Comparison of ENCODE assay signal across 13 mouse cellular contexts in genomic region chr14:118716372-118717312, GRCm38 (mm10). TPM values are rescaled to one million over a fixed set of nuclear protein-coding genes. Genes with fewer than 3 reads are reported as not detected.
DNase-seq lines count a peak whose midpoint lies in the region; ATAC-seq and TF ChIP-seq lines count a peak whose summit lies in the region.
"Had no signal": no experiment of that assay in that cellular context is flagged by ENCODE, and none has a peak within 500 bp of the region (broad histone marks: within the 10 kb centered on the region; RNA-seq: fewer than 3 reads in every experiment).

No protein-coding gene starts in this region.

- H3K9ac ChIP-seq in liver, postnatal 0 days (replicated peaks) = no peak overlapping the region
- H3K9ac ChIP-seq: embryonic facial prominence, embryonic 12.5 days; limb, embryonic 15.5 days had no signal

- H3K9me3 ChIP-seq in liver, postnatal 0 days (ENCODE audit: low read length) = no peaks in the 10 kb centered on the region
- no peaks in the 10 kb centered on the region for H3K9me3 ChIP-seq in megakaryocyte, embryonic 14.5 days
- H3K9me3 ChIP-seq: embryonic facial prominence, embryonic 12.5 days; limb, embryonic 15.5 days had no signal

- H3K27ac ChIP-seq in liver, postnatal 0 days (ENCODE audit: low read depth) = no peak overlapping the region
- no peak overlapping the region for H3K27ac ChIP-seq in thymus, adult 2 months (ENCODE audit: control insufficient read depth, insufficient read depth, low read length)
- H3K27ac ChIP-seq: embryonic facial prominence, embryonic 12.5 days; left cerebral cortex, adult 2 months; limb, embryonic 15.5 days had no signal

- no peak overlapping the region for H3K4me2 ChIP-seq in liver, postnatal 0 days (ENCODE audit: low read depth, low read length)
- H3K4me2 ChIP-seq: embryonic facial prominence, embryonic 12.5 days; limb, embryonic 15.5 days had no signal

- H3K36me3 ChIP-seq in liver, postnatal 0 days (replicated peaks; ENCODE audit: insufficient read depth, low read length) = no peaks in the 10 kb centered on the region
- H3K36me3 ChIP-seq in megakaryocyte, embryonic 14.5 days (replicated peaks; ENCODE audit: low read length) = no peaks in the 10 kb centered on the region
- H3K36me3 ChIP-seq in thymus, adult 2 months (ENCODE audit: control insufficient read depth, insufficient read depth, low read length) = no peaks in the 10 kb centered on the region
- H3K36me3 ChIP-seq: embryonic facial prominence, embryonic 12.5 days; limb, embryonic 15.5 days had no signal

- H3K4me3 ChIP-seq in liver, postnatal 0 days (ENCODE audit: low read depth, low read length) = no peak overlapping the region
- H3K4me3 ChIP-seq in megakaryocyte, embryonic 14.5 days (replicated peaks) = peak overlapping the region; percentile 42
- no peak overlapping the region for H3K4me3 ChIP-seq in thymus, adult 2 months (ENCODE audit: control insufficient read depth, insufficient read depth, low read length)
- H3K4me3 ChIP-seq: embryonic facial prominence, embryonic 12.5 days; left cerebral cortex, adult 2 months; limb, embryonic 15.5 days had no signal

- no peak for TF ChIP-seq POLR2A in thymus, adult 2 months (IDR thresholded peaks at IDR 0.05; ENCODE audit: control insufficient read depth, extremely low read depth, insufficient read depth, low read length, poor library complexity)

- intact Hi-C loops in left cerebral cortex, postnatal 14 days (cut with DNase I) = no loop called here

- no peak for TF ChIP-seq CTCF in liver, postnatal 0 days (IDR thresholded peaks at IDR 0.05; ENCODE audit: low read depth)
- TF ChIP-seq CTCF in thymus, adult 2 months (IDR thresholded peaks at IDR 0.05; ENCODE audit: borderline replicate concordance, control insufficient read depth, extremely low read depth, insufficient read depth, low read length, poor library complexity) = no peak

- peaks cover 11% of the 10 kb centered on the region for H3K4me1 ChIP-seq in liver, postnatal 0 days (ENCODE audit: insufficient read depth)
- H3K4me1 ChIP-seq in megakaryocyte, embryonic 14.5 days = peaks cover 44% of the 10 kb centered on the region
- no peaks in the 10 kb centered on the region for H3K4me1 ChIP-seq in thymus, adult 2 months (replicated peaks; ENCODE audit: control insufficient read depth, insufficient read depth, low read length)

- 0 out of 2 replicates have a peak, but pooled peaks have one; percentile 39 for ATAC-seq in liver, postnatal 0 days
- peak; percentile 40 for ATAC-seq in common myeloid progenitor, adult 5-6 weeks (replicated peaks; ENCODE audit: low read depth, poor library complexity, severe bottlenecking)

- peaks cover 3% of the 10 kb centered on the region; the same call in 1 of the 2 replicates for H3K27me3 ChIP-seq in liver, postnatal 0 days (ENCODE audit: insufficient read depth, low read length)
- H3K27me3 ChIP-seq in megakaryocyte, embryonic 14.5 days (replicated peaks) = peaks cover 12% of the 10 kb centered on the region
- H3K27me3 ChIP-seq in thymus, adult 2 months (ENCODE audit: control insufficient read depth, insufficient read depth, low read length) = no peaks in the 10 kb centered on the region

- TF ChIP-seq EP300 in liver, postnatal 0 days (IDR thresholded peaks at IDR 0.05; ENCODE audit: low read depth) = no peak

- no peak for DNase-seq in liver, postnatal 0 days
- DNase-seq in liver = no peak
- DNase-seq in adrenal gland, postnatal 10 days = peak; percentile 71
- DNase-seq in thymus, adult 2 months = no peak
- no peak for DNase-seq in left cerebral cortex, postnatal 14 days (ENCODE audit: low spot score in 2 of 2)
- DNase-seq: cerebellum, postnatal 10 days; kidney, postnatal 14 days; thymus, postnatal 4 days had no signal

- 67% methylated on average over 16 of the region's 16 CpGs for WGBS in liver, postnatal 0 days (ENCODE audit: insufficient replicate concordance)
- WGBS in thymus, adult 2 months = 85% methylated on average over 16 of the region's 16 CpGs

RNA-seq across cellular contexts. Expression of gene Abcc4, which starts 10.6 kb away (rescaled TPM):
- 1.1 and 1.2 TPM in 2 replicates for polyA plus RNA-seq in liver, postnatal 0 days (2015; fragmentation: Nextera tagmentation; extraction: Ambion mirVana)
- total RNA-seq in adrenal gland, postnatal 10 days (2021) = 1 to 10 TPM; 8.5 to 9.9 TPM
- total RNA-seq in common myeloid progenitor, adult 5-6 weeks (2017) = 15.0 and 17.6 TPM in 2 replicates
- 1.7 and 1.8 TPM in 2 replicates for polyA plus RNA-seq in megakaryocyte, embryonic 14.5 days (2012; ENCODE audit: insufficient read depth, low replicate concordance)
- 5.5 and 5.8 TPM in 2 replicates for polyA plus RNA-seq in thymus, adult 2 months (2012; rRNA removed)
- 1 to 10 TPM; 7.9 to 9.6 TPM for total RNA-seq in left cerebral cortex, postnatal 14 days (2021)
